Mouse (Mus musculus) splenic B cell, adult 2 months (primary cell): ENCODE measurements around the gene Mbnl2.

Experiments
- DNase-seq: peaks from one replicate; pipeline ENCODE4 v3.0.0-alpha.2; 2011; ENCODE audit warnings: low read depth, low spot score
- H3K27me3 ChIP-seq: 2 replicates; pipeline ENCODE4 v1.6.1; 2012; ENCODE audit warnings: mild to moderate bottlenecking, low read length, moderate library complexity, mixed read lengths; ENCODE audit not compliant: control insufficient read depth, poor library complexity, insufficient read depth, severe bottlenecking
- H3K36me3 ChIP-seq: 2 replicates; pipeline ENCODE4 v1.6.1; 2012; ENCODE audit warnings: mild to moderate bottlenecking, low read length, moderate library complexity, mixed read lengths; ENCODE audit not compliant: control insufficient read depth, poor library complexity, insufficient read depth, severe bottlenecking

The Mbnl2 gene

DNA sequence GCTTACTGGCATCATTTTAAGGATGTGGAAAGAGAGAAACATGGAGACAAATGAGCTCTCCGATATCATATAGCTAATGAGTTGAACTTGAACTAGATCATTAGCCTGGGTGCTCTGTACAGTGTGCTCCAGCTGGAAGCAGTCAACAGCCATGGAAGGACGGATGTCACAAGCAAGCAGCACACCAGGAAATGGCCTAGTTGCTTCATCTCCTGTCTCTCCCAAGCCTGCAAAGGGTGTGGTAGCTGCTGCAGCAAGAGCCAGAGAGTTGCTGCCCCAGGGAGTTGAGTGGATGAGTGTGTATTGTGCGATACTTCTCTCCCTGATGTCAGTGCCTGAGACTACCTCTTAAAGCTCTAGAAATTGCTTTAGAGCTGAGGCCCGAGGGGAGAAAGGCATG lies 104.2 kb downstream of the Mbnl2 start:
- H3K27me3 ChIP-seq = no peaks in the 10 kb centered on the region
- DNase-seq = no peak
- H3K36me3 ChIP-seq = peaks cover 1% of the 10 kb centered on the region

DNA sequence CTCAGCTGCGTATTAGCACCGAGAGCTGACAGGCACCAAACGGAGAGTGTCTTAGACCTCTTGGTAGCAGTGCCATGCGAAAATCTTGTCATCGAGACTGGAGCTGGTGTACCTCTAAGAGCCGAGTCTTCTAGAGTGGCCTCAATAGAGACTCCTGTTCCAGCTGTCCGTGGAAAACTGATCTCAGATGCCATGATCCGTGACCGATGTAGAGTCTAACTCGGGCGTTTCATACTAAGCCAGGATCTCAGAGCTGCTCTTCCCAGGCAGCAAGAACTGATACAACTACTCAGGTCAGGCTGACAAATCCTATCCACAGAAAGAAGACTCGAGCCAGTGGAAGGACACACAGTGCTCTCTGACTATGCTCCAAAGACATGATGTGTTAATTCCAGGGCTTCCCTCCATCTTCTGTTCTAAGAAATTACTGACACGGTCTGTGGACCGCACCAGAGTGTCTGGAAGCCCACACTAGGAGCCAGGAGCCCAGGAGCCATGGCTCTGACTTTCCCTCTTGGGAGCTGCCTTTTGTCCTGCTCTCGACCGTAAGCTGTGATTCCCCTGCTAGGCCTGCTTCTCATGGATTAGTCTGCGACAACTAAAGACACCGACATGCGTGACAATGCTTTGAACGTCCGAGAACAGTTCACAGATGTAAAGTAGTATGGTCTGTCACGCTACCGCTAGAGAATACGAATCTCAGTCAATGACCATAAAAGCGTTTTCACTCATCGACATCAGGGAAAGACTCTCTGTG lies 106.1 kb downstream of the Mbnl2 start:
- Histone ChIP-seq H3K27me3 (no peaks in the 10 kb centered on the region), H3K36me3 (peaks cover 1% of the 10 kb centered on the region)
- no peak for DNase-seq

DNA sequence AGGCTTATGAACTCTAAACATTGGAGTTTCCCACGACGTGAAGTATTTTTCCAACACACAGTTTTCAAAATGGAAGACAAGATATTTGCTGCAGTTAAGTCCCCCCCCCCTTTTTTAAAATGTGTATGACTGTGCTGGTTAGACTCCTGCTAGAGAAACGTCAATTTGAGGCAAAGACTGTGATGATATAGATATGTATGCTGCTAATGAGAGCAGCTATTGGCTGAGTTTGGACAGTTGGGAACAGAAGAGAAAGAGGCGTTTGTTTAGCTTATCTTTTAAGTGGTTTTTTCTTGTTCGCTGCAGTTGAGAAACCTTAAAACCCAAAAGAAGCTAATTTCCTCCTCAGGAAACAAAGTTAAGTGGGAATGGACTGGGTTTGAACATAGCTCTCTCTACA lies 106.7 kb downstream of the Mbnl2 start:
- Histone ChIP-seq H3K36me3 (peaks cover 5% of the 10 kb centered on the region), H3K27me3 (no peaks in the 10 kb centered on the region)
- no peak for DNase-seq

DNA sequence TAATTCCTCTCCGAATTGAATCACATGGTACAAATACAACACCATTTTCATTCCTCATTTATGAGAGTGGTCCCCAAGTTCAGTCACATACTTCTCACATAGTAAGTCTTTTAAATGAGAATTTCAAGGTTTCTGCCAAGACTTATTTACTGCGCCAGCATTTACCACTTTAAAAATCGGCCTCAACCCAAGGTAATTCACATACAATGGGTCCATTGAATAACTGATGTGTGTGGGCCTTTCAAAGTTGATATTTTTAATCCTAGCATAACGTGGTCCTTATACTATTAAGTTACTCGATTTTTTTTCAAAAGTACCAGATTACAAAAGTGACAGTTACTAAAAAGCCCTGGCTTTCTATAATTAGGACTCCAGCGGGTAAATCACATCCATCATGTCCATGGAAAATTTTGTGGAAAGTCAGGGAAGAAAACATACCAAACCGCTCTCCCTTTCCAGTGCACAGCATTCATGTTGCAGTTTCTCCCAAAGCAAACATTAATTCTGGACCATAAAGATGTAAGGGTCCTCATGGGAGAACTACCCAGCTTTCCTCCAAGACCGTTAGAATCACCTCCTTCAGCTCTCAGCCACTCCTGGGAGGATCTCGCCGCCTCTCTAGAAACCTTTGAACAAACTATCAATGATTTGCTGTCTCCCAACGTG lies 107.8 kb downstream of the Mbnl2 start:
- no peak for DNase-seq
- no peaks in the 10 kb centered on the region for H3K27me3 ChIP-seq
- H3K36me3 ChIP-seq = peaks cover 5% of the 10 kb centered on the region

DNA sequence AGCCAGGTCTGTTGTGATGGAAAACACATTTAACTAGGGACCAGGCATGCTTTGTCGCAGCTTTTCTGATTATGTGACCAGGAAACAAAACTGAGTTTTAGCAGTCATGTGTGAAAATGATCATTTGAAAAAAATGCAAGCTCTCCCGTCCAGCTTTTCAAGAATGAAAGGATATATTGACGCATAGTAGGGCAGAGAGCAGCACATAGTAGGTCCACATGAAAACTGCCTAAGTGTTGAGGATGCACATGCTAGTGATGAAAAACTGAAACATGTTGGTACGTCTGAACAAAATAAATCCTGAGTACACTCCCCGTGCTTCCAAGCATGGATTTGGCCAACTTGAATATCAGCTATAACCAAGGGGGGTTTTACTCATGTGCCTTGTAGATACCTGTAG lies 109.1 kb downstream of the Mbnl2 start:
- Histone ChIP-seq H3K36me3 (peaks cover 15% of the 10 kb centered on the region), H3K27me3 (no peaks in the 10 kb centered on the region)
- DNase-seq = no peak

DNA sequence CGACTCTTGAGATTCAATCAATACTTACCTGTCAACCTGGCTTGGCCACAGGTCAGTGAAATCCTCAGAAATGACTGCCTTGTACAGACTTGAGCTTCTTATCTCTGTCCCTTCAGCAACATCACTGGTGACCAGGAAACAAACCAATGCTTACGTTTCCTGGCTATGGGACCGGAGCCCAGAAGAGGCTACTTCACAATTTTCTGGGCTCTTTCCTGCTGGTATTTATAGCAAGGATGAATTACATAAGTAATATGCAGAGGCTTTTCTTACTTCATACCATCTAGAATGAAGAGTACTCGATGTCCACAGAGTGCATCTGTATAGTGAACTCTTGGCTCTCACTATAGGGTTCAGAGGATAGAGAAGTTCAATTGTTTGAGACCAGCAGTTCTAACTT lies 111.8 kb downstream of the Mbnl2 start:
- Histone ChIP-seq H3K27me3 (no peaks in the 10 kb centered on the region), H3K36me3 (peaks cover 17% of the 10 kb centered on the region)
- no peak for DNase-seq

DNA sequence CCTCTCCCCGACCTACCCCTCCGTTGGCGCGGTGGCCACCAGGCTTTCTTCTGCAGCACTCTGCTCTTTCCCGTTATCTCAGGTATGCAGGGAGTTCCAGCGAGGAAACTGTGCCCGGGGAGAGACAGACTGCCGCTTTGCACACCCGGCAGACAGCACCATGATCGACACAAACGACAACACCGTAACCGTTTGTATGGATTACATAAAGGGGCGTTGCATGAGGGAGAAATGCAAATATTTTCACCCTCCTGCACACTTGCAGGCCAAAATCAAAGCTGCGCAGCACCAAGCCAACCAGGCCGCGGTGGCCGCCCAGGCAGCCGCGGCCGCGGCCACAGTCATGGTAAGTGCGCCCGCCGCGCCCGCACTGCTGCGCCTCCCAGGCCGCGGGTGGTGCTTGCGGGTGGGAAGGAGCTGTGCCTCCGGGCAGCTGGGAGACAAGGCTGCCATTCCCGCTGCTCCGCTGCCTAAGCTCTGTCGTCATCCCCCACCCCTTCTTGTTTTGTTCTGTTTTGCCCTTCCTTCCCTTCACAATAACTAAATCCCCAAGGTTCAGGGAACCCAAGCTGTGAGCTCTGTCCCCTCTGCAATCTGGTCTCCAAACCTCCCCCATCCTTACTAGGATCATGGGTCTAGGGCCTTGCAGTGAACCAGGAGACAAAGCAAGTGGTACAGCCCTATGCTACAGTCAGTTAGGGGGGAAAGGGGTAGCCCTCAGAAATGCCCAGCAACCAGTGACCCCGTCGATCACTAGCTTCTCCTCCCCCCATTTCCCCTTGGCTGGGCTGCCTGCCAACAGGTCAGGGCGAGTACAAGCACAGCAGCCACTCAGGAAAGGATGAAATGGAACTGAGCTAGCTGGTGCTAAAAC lies 113.6 kb downstream of the Mbnl2 start:
- H3K27me3 ChIP-seq = no peaks in the 10 kb centered on the region
- no peak for DNase-seq
- peaks cover 19% of the 10 kb centered on the region for H3K36me3 ChIP-seq

DNA sequence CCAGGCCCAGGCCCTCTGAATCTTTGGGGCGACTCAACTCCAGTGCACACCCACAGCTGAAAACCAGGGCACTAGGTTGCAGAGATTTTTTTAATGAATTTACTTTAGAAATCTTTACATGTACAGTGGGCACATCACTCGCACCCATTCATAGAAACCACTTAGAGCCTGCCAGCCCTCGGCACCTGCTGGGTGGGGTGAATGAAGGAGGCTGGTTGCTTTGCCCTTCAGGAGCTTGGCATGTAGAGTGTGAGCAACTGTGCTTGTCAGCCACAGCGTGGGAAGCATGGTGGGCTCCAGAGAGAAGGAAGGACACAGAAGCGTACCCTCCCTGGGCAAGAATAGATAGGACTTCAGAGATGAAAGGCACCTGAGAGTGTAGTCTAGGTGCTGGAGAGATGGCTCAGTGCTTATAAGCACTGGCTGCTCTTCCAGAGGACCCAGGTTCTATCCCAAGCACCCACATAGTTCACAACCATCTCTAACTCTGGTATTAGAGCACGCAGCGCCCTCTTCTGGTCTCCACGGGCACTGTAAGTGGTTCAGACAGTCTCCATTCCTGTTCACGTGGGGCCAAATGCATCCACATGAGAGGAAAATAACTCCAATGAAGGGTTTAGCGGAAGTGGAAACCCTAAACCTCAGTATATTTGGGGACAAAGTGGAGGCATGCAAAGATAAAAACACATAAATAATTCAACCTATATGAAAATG lies 114.9 kb downstream of the Mbnl2 start:
- no peak for DNase-seq
- Histone ChIP-seq H3K27me3 (no peaks in the 10 kb centered on the region), H3K36me3 (peaks cover 19% of the 10 kb centered on the region)

DNA sequence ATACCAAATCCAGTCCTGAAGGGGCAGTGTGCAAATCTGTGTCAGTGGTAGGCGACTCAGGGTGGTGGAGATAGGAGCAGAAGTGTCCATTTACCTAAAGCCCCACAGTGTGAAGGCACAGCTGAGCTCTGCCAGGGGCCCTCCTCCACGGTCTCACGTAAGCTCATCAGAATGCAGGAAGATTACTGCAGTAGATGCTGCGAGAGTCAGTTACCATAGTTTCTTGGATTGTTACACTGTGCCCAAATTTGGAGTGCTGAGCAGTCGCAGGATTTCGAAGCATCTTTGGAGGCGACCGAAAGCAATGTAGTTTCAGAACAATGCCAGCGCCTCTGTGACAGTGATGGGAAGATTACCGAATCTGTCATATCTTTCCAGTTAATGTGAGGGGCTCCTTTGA lies 116.2 kb downstream of the Mbnl2 start:
- no peak for DNase-seq
- Histone ChIP-seq H3K27me3 (no peaks in the 10 kb centered on the region), H3K36me3 (peaks cover 20% of the 10 kb centered on the region)

DNA sequence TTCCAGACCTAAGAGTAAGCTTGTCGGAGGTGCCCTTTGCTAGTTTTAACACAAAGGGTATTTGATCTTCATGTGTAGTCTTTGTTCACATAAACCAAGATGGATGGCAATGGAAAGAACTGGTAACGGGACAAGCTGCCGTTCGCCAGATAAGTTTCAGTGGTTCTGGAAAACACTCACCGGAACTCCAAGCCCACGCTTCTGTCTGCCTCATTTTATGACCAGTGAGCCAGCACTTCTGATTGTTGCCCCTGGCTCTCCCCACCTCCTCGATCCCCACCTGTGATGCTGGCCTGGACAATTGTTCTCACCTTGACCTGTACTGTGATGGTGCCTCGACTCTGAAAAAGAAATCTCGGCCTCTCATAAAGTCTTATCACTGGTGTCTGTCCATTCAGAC lies 117.0 kb downstream of the Mbnl2 start:
- H3K36me3 ChIP-seq = peaks cover 21% of the 10 kb centered on the region
- DNase-seq = no peak
- H3K27me3 ChIP-seq = no peaks in the 10 kb centered on the region

DNA sequence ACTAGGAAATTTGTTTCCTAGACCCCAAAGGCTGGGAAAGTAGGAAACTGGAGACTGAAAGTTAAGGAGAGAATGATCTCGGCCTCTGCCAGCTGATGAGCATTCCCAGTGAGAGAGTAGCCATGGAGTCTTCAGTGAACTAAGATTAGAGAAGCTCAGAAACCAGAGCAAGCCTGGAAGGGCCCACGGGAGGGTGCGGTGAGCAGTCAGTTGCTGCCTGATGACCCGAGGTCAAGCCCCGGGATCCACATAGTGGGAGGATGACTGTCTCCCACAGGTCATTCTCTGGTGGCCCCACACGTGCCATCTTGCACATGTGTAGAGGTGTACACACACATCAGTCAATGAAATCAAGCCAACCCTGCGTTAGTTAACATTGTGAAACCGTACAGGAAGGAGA lies 118.0 kb downstream of the Mbnl2 start:
- Histone ChIP-seq H3K27me3 (no peaks in the 10 kb centered on the region), H3K36me3 (peaks cover 21% of the 10 kb centered on the region)
- DNase-seq = no peak

DNA sequence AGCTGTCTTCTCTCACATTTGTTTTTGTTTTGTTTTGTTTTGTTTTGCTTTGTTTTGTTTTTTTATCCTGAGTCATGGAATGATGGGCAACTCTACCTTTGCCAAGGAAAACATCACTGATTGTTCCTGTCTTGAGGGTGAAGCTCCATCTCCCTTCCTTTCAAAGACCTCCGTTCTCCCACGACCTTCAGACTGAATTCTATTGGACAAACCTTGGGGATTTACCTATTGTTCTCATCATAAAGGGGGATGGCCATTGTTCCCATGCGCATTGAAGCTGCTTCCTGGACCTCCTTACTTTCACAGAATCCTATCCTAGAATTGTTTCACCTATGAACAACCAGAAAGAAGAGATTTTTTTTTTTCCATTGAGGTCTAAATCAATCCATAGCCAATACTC lies 118.7 kb downstream of the Mbnl2 start:
- Histone ChIP-seq H3K36me3 (peaks cover 15% of the 10 kb centered on the region), H3K27me3 (no peaks in the 10 kb centered on the region)
- DNase-seq = no peak

DNA sequence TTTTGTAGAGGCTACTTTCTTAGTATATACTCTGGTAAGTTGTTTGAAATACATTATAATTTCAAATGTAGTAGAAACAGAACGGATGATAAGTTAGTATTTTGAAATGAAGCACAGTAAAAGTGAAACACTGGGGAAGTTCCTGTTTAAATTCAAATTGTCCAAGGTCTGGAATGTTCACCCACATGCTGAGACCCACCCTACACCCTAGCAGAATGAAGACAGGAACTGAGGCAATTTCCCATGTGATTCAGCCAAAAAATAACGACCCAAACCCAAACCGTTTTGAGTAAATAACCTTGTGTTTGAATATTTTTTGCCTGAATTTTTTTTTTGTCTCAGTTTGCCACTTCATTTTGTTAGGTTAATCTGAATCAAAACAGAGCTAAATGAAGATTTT lies 119.4 kb downstream of the Mbnl2 start:
- no peak for DNase-seq
- peaks cover 9% of the 10 kb centered on the region for H3K36me3 ChIP-seq
- no peaks in the 10 kb centered on the region for H3K27me3 ChIP-seq

DNA sequence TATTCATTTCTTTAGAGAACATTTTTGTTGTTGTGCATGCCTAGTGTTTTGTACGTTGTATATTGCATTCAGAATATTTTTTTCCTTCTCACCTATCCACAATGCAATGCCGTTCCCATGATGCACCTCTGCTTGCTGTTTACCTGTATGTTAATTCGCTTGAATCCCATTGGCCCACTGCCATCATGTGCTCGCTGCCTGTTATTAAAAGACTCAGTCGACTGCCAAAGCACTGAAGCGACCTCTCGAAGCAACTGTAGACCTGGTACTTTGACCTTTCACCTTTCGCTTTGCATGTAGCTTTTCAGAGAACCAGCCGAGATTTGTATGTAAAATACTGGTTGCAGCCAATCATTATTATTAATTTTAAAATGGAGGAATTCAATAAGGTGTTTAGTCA lies 120.0 kb downstream of the Mbnl2 start:
- Histone ChIP-seq H3K27me3 (no peaks in the 10 kb centered on the region), H3K36me3 (peaks cover 9% of the 10 kb centered on the region; the same call in 1 of the 2 replicates)
- DNase-seq = no peak
